Mouse (Mus musculus) limb, embryonic 12.5 days (tissue): ENCODE measurements around the gene Gm45233. TPM values are rescaled to one million over a fixed set of nuclear protein-coding genes. Genes with fewer than 3 reads are reported as not detected.

Experiments used
- ATAC-seq: fragments of 200-750 bp; cut with Nextera tagmentation; 2 replicates; pipeline ENCODE4 v1.8.0; 2017; ENCODE audit warnings: low read depth, moderate TSS enrichment; ENCODE audit not compliant: insufficient number of reproducible peaks, insufficient read depth, low FRiP score, low TSS enrichment
- H3K27ac ChIP-seq: fragments of 300-500 bp; sonication (generic); 2 replicates; pipeline ENCODE4 v1.5.1; 2016; ENCODE audit warnings: mild to moderate bottlenecking, moderate library complexity
- H3K27me3 ChIP-seq: fragments of 300-500 bp; sonication (generic); 2 replicates; pipeline ENCODE4 v1.6.1; 2016; ENCODE audit warnings: mild to moderate bottlenecking, moderate library complexity
- H3K36me3 ChIP-seq: fragments of 300-500 bp; sonication (generic); 2 replicates; pipeline ENCODE4 v1.6.1; 2016; ENCODE audit warnings: mild to moderate bottlenecking, moderate library complexity
- H3K4me1 ChIP-seq: fragments of 300-500 bp; sonication (generic); replicated peaks from 2 replicates; pipeline ENCODE4 v1.6.1; 2016
- H3K4me2 ChIP-seq: fragments of 300-500 bp; sonication (generic); 2 replicates; pipeline ENCODE4 v1.6.1; 2016; ENCODE audit warnings: mild to moderate bottlenecking, moderate library complexity
- H3K4me3 ChIP-seq: fragments of 300-500 bp; sonication (generic); replicated peaks from 2 replicates; pipeline ENCODE4 v1.5.1; 2016; ENCODE audit warnings: mild to moderate bottlenecking
- H3K9ac ChIP-seq: fragments of 300-500 bp; sonication (generic); replicated peaks from 2 replicates; pipeline ENCODE4 v1.6.1; 2016; ENCODE audit warnings: mild to moderate bottlenecking, moderate library complexity
- H3K9me3 ChIP-seq: fragments of 300-500 bp; sonication (generic); 2 replicates; pipeline ENCODE4 v1.6.1; 2016; ENCODE audit warnings: mild to moderate bottlenecking, moderate library complexity
- WGBS: fragments of 180-500 bp; shearing (Covaris S2); methylation state at CpG from one replicate; pipeline ENCODE4 v1.1.7; 2016; 5-methylcytosine and 5-hydroxymethylcytosine counted together
- microRNA-seq: library from miRNA; unstranded; fragments of <30 nt; microRNA quantifications from one replicate; pipeline ENCODE4, GENCODE M21; 2017
- polyA plus RNA-seq: library from polyadenylated mRNA; unstranded; fragments of >200 nt; fragmentation: Nextera tagmentation; extraction: Ambion mirVana; gene quantifications from 2 replicates; pipeline ENCODE4 v1.2.1, GENCODE M21; 2016

The Gm45233 gene
- polyA plus RNA-seq, 1 experiment from 2014 or later, result not detected

GRCm38 (mm10) chr7:43511707-43512478 lies 68.0 kb downstream of the Gm45233 start:
- Histone ChIP-seq H3K9ac (no peak overlapping the region), H3K27ac (no peak overlapping the region), H3K36me3 (no peaks in the 10 kb centered on the region), H3K4me3 (no peak overlapping the region), H3K4me2 (no peak overlapping the region), H3K27me3 (no peaks in the 10 kb centered on the region), H3K9me3 (no peaks in the 10 kb centered on the region), H3K4me1 (no peaks in the 10 kb centered on the region)
- WGBS, result 57% methylated on average over 4 of the region's 4 CpGs
- ATAC-seq, result no peak

GRCm38 (mm10) chr7:43512519-43512918 lies 68.6 kb downstream of the Gm45233 start:
- no peaks in the 10 kb centered on the region for H3K9me3 ChIP-seq
- no peak overlapping the region for H3K27ac ChIP-seq
- no peaks in the 10 kb centered on the region for H3K27me3 ChIP-seq
- H3K4me3 ChIP-seq, result no peak overlapping the region
- WGBS, result 69% methylated on average over 4 of the region's 4 CpGs
- no peak overlapping the region for H3K4me2 ChIP-seq
- no peak for ATAC-seq
- no peaks in the 10 kb centered on the region for H3K4me1 ChIP-seq
- H3K9ac ChIP-seq, result no peak overlapping the region
- H3K36me3 ChIP-seq, result no peaks in the 10 kb centered on the region

Small RNAs within 50 kb of the gene (microRNA-seq; reads per million reads assigned to microRNA genes)
- gene Mir7051, result 1.2 reads per million

Other genes starting within 250 kb of the Gm45233 start
- gene Zfp715, start 130.8 kb upstream of the Gm45233 start, polyA plus RNA-seq, result 14.5 and 15.1 TPM in 2 replicates
- 0.33 and 0.40 TPM in 2 replicates for gene Siglecf, start 92.8 kb upstream of the Gm45233 start, polyA plus RNA-seq
- gene Siglecg, start 35.9 kb upstream of the Gm45233 start, polyA plus RNA-seq, result not detected in 2 replicates
- not detected in 2 replicates for gene Lim2, start 16.5 kb upstream of the Gm45233 start, polyA plus RNA-seq
- gene Nkg7, start 7.1 kb upstream of the Gm45233 start, polyA plus RNA-seq, result 0.64 TPM in 1 of 2 replicates, not detected in the other
- not detected in 2 replicates for gene Cldnd2, start 3.3 kb upstream of the Gm45233 start, polyA plus RNA-seq
- 236 and 240 TPM in 2 replicates for gene Etfb, start within 50 bp of the Gm45233 start, polyA plus RNA-seq
- 1.8 and 3.7 TPM in 2 replicates for gene Vsig10l, start 19.0 kb downstream of the Gm45233 start, polyA plus RNA-seq
- 1.4 and 1.7 TPM in 2 replicates for gene Iglon5, start 45.9 kb downstream of the Gm45233 start, polyA plus RNA-seq
- not detected in 2 replicates for gene 4931406B18Rik, start 61.8 kb downstream of the Gm45233 start, polyA plus RNA-seq
- 0.83 and 1.4 TPM in 2 replicates for gene Cd33, start 100.3 kb downstream of the Gm45233 start, polyA plus RNA-seq
- 5.6 and 5.7 TPM in 2 replicates for gene Zfp658, start 118.1 kb downstream of the Gm45233 start, polyA plus RNA-seq
- 15.6 and 15.7 TPM in 2 replicates for gene Zfp719, start 135.5 kb downstream of the Gm45233 start, polyA plus RNA-seq
- 0.40 and 0.44 TPM in 2 replicates for gene Zfp819, start 163.0 kb downstream of the Gm45233 start, polyA plus RNA-seq
- not detected in 2 replicates for gene Ceacam18, start 190.6 kb downstream of the Gm45233 start, polyA plus RNA-seq
- gene Siglece, start 216.0 kb downstream of the Gm45233 start, polyA plus RNA-seq, result 0.22 and 0.70 TPM in 2 replicates
- 15.4 and 15.7 TPM in 2 replicates for gene Ctu1, start 227.9 kb downstream of the Gm45233 start, polyA plus RNA-seq
- not detected in 2 replicates for gene Klk14, start 246.3 kb downstream of the Gm45233 start, polyA plus RNA-seq